Mouse (Mus musculus) liver, postnatal 0 days (tissue): Measurements from ENCODE around the gene Nme1.

Experiments
- CTCF ChIP-seq: sonication (generic); IDR thresholded peaks from 2 replicates; pipeline ENCODE4 v1.5.1; 2016; ENCODE audit warnings: antibody characterized with exemption, low read depth
- EP300 ChIP-seq: IDR thresholded peaks from 2 replicates; pipeline ENCODE4 v1.6.1; 2016; ENCODE audit warnings: antibody characterized with exemption, low read depth, mild to moderate bottlenecking

GRCm38 (mm10) chr11:93995720-93996305 is 27.5 kb upstream of the Nme1 start, which contains the start of gene Spag9:
- TF ChIP-seq CTCF (no peak), EP300 (no peak)
